Mouse (Mus musculus): ENCODE measurements around the gene Hist1h3i.
"Not testable (repeated sequence)": the region's sequence is repeated elsewhere in the genome, so short reads cannot be mapped to it uniquely, and the experiment has no call there.

The Hist1h3i gene

DNA sequence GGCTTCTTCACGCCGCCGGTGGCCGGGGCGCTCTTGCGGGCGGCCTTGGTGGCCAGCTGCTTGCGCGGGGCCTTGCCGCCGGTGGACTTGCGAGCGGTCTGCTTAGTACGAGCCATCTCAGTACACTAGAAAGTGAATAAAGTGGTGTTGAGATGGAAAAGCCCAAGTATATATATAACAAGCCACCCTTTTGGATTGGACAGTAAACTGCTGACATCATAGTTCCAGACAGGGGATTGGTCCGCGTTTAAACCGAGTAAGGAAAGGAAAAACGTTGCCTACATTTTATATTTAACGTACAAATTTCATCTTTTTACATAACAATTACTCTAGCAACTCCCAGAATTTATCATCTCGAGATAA, at the start of gene Hist1h3i:
Hist1h3i (minus strand) TSS at position 116 of the 363 bp plus-strand sequence.
- DNase-seq (ENCODE audit: low spot score in 2 of 2) = peak; percentile 39 to 59

DNA sequence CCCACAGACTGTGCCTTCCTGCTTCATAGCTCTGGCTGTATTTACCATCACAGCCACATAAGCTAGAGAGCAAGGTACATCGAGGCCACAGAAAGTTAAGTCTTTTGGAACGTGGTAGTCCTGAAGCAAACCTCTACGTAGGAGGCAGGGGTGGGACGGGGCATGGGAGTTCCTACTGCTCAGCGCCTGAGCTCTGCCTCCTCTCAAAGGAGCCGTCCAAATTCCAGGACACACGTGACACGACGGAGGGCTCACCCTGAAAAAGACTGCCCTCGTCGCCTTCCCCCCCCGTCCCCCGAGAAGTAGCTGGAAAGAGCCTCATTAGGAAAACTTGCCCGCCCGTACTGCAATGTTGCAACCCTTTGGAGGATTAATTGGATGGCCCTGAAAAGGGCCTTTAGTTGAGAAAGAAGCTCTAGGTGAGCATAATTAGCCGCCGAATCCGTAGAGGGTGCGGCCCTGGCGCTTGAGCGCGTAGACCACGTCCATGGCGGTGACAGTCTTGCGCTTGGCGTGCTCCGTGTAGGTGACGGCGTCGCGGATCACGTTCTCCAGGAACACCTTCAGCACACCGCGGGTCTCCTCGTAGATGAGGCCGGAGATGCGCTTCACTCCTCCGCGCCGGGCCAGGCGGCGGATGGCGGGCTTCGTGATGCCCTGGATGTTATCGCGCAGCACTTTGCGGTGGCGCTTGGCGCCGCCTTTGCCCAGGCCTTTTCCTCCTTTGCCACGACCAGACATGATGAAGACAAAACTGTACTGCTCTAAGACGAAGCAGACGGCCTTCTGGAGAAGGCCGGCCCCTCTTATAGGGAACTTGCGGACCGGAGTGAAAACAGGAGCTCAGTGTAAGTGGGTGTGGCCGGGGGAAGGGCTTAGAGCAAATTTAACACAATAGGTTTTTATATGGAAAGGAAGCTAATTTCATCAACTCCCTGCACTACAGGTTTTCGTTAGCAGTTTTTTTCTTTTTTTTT, 48.5 kb upstream of the Hist1h3i start, which contains the start of gene Hist1h4n:
Hist1h4n (minus strand) TSS at position 779 of the 977 bp plus-strand sequence.
- DNase-seq (ENCODE audit: low spot score in 2 of 2) = not testable (repeated sequence)

DNA sequence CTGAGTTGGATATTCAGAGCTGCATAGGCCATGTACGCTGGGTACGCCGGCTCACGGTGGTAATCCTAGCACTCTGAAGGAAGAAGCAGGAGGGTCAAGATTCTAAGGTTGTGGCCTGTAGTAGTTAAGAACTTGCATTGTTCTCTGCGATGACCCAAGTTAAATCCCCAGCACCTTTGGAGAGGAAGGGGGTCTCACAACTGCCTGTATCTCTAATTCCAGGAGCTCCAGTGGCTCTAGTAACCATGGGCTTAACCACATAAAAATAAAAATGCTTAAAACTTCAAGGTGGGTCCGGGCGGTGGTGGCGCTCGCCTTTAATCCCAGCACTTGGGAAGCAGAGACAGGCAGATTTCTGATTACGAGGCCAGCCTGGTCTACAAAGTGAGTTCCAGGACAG, 47.2 kb upstream of the Hist1h3i start:
- DNase-seq (ENCODE audit: low spot score in 2 of 2) = no peak

DNA sequence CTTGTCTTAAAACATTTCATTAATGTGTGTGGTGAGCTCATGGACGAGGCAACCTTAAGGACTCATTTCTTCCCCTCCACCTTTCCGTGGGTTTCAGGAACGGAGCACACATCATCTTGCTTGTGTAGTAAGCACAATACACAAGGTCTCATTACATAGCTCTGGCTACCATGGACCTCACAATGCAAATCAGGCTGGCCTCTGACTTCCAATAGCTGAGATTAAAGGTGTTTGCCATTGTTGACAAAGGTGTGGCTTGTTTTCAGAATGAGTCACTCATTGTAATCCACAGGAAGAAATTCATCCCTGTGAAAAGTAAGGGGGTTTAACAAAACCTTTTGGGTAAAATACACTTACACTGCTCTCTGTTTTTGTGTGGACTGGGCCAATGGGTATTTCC, 45.3 kb upstream of the Hist1h3i start:
- no peak for DNase-seq (ENCODE audit: low spot score in 2 of 2)

DNA sequence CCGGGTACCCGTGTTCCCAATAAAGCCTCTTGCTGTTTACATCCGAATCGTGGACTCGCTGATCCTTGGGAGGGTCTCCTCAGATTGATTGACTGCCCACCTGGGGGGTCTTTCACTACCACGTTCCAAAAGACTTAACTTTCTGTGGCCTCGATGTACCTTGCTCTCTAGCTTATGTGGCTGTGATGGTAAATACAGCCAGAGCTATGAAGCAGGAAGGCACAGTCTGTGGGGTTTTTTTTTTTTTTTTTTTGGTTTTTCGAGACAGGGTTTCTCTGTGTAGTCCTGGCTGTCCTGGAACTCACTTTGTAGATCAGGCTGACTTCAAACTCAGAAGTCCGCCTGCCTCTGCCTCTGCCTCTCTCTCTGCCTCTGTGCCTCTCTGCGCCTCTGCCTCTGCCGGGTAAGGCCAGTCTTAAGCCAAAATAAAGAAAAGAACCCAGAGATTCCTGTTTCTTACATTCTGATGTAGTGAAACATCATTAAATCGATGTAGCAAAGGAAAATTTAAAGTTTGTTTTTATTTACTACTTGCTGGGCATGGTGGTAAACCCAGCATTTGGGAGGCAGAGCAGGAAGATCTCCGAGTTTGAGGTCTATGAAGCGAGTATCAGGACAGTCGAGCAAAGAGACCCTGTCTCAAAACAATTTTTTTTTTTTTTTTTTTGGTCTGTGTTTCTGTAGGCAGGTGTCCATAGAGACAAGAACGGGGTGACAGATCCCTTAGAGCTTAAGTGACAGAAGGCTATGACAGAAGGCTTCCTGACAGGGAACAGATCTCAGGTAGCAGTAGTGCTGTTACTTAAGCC, 37.1 kb upstream of the Hist1h3i start:
- not testable (repeated sequence) for DNase-seq (ENCODE audit: low spot score in 2 of 2)

DNA sequence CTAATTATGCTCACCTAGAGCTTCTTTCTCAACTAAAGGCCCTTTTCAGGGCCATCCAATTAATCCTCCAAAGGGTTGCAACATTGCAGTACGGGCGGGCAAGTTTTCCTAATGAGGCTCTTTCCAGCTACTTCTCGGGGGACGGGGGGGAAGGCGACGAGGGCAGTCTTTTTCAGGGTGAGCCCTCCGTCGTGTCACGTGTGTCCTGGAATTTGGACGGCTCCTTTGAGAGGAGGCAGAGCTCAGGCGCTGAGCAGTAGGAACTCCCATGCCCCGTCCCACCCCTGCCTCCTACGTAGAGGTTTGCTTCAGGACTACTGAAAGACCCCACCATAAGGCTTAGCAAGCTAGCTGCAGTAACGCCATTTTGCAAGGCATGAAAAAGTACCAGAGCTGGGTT, 28.9 kb upstream of the Hist1h3i start:
- DNase-seq (ENCODE audit: low spot score in 2 of 2) = not testable (repeated sequence)

DNA sequence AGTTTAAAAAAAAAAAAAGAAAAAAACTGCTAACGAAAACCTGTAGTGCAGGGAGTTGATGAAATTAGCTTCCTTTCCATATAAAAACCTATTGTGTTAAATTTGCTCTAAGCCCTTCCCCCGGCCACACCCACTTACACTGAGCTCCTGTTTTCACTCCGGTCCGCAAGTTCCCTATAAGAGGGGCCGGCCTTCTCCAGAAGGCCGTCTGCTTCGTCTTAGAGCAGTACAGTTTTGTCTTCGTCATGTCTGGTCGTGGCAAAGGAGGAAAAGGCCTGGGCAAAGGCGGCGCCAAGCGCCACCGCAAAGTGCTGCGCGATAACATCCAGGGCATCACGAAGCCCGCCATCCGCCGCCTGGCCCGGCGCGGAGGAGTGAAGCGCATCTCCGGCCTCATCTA, 28.4 kb upstream of the Hist1h3i start, which contains the start of gene Hist1h4m:
Hist1h4m (plus strand) TSS at position 208 of the 400 bp plus-strand sequence.
- DNase-seq (ENCODE audit: low spot score in 2 of 2) = peak; percentile 36 to 42

DNA sequence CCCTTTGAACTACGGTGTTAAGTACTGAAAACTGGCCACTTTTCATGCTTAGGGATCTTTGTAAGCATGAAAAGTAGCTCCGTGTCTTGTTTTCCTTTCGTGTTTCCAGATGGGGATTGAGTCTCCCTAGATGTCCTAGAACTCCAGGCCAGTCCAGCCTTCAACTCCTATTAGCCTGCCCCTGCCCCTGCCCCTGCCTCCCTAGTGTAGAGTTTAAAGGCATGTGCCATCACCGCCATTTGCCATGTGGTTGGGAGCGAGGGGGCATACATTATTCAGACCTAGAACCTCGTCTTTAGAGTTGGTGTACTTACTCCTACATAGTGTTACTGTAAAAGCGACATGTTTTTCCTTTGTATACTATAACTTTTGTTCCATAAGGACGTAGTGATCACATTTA, 27.9 kb upstream of the Hist1h3i start:
- not testable (repeated sequence) for DNase-seq (ENCODE audit: low spot score in 2 of 2)

DNA sequence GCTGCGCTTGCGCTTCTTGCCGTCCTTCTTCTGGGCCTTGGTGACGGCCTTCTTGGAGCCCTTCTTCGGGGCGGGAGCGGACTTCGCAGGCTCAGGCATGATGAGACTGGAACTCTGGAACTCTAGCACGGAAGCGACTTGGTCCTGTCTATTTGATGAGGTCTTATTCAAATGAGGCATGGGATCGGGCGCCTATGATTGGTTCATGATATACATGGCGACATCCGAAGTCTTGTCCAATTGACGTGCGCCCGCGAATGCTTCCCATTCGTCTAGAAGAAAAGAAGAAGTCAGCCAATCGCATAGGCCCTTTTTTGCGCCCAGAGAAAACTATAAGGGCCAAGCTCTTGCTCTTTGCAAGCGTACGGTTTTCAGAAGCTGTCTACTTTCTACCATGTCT, 26.9 kb upstream of the Hist1h3i start, which contains the start of the genes Hist1h2bq and Hist1h2ao:
Hist1h2bq (minus strand) TSS at position 125 of the 400 bp plus-strand sequence.
Hist1h2ao (plus strand) TSS at position 393 of the 400 bp plus-strand sequence.
- not testable (repeated sequence) for DNase-seq (ENCODE audit: low spot score in 2 of 2)

DNA sequence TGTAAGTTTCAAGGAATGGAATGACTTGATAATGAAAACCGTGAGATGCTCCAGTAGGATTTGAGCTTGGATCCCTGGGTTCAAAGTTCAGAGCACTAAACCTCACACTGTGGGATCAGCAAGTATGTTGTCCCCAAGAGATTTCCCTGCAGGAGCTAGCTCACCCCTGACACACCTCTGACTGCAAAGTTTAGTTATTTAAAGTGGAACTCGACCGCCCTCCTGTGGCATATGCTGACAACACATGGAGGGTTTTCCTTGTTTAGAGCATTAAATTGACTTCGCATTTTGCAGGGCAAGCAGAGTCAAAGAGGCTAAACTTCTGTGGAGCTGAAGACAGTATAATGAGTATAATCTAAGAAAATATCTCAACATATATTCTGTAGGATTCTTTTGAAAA, 19.9 kb upstream of the Hist1h3i start:
- not testable (repeated sequence) for DNase-seq (ENCODE audit: low spot score in 2 of 2)

DNA sequence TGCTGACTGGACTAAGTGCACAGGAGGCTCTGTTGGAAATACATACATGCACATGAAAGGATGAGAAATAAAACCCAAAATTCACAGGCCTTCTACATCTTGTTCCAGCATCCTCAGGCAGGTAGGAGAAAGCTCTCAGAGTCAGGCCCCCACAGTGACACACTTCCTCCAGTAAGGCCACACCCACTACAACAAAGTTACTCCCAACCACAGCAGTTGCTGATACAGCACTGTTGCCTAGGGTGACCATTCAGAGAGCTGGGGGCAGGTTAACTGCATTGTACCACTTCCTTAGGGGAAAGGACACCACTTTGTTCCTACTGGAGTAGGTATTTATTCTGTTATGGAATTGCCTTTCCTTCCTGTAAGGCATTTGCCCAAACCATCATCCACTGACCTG, 14.0 kb upstream of the Hist1h3i start:
- not testable (repeated sequence) for DNase-seq (ENCODE audit: low spot score in 2 of 2)

DNA sequence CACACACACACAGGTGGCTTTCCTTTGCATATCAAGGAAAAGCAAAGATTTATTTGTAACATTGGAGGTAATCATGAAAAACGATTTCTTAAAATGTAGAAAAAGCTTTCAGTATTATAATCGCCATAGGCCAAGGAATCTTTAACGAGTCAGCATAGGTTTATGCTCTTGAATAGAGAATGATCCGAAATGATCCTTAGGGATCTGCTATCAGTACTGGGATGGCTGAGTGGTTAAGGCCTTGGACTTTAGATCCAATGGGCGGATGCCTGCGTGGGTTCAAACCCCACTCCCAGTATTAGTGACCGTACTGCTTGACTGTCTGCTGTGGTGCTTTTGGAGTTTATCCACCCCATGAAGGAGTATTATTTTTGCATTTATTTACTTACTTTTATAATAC, 12.4 kb upstream of the Hist1h3i start:
- no peak for DNase-seq (ENCODE audit: low spot score in 2 of 2)

DNA sequence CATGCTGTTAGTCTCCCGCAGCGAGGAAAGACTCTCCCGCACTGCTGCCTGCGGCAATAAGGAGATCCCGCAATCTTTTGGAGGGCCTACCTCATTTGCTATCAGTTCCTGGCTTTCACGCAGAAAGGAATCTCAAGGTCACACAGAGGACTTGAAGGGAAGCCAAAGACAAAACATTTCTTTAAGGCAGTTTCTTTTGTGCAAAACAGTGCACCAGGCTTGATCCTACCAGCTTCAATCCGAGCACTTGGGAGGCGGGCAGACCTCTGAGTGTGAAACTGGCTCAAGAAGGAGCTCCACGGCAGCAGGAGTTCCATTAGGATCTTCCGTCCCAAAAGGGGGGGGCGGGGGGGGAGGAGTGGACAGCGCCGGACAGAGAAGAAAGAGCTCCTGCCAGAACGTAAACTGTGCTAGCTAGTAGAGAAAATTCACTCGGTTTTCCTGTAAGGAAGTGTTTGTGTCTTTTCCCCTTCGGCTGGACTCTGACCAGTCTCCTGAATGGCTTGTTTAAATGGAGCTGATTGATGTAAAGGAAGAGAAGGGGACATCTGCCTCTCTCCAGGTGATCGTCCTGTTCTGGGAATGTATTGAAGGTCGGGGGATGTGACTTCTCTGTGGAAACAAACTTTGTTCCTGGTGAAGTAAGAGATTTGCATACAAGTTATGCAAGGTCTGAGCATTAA, 7.6 kb upstream of the Hist1h3i start:
- DNase-seq (ENCODE audit: low spot score in 2 of 2) = no peak

DNA sequence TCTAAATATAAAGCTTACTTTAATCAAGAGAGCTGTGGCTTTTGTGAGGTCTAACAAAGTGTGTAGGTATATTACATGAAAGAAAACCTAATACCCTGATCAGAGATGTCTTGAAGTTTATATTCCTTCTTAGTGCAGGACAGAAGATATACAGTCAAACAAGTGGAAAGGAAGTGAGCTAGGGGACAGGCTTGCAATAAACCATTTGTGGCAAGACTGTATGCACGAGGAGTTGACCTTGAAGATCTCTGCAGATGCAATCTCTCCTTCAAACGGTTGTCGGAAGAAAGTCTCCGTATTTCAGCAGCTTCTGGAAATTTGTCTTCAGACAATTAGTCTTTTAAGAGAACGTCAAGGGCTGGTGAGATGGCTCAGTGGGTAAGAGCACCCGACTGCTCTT, 6.8 kb upstream of the Hist1h3i start:
- no peak for DNase-seq (ENCODE audit: low spot score in 2 of 2)

DNA sequence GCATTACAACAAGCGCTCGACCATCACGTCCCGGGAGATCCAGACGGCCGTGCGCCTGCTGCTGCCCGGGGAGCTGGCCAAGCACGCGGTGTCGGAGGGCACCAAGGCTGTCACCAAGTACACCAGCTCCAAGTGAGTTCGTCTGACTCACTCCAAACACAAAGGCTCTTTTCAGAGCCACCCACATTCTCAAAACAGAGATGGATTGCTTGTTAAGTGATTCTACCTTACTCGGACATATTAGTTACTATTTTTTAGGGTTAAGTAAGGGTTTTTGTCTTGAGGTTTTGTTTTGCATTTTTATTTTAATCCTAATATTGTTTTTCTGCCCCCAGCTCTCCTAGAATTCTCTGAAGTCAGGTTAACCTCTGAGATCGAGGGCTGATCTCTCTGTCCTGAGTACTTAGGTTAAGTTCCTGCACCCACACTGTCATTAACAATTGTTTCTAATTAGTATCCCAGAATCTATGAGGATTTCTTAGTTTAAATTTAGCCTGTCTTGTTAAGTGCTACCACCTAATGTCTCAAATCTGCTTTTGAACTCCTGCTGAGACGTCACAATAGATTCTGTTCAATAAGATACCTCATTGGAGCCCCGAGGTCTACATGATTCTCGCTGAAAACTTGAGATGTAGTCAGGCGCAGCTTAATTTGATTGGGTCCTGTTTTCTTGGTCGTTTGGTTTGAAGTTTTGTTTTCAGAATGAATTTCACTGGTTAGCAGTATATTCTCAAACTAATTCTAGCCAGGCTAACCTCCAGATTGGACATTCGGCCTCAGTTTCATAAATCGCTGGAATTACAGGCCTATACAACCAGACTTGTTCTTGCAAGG, 4.8 kb upstream of the Hist1h3i start:
- no peak for DNase-seq (ENCODE audit: low spot score in 2 of 2)

DNA sequence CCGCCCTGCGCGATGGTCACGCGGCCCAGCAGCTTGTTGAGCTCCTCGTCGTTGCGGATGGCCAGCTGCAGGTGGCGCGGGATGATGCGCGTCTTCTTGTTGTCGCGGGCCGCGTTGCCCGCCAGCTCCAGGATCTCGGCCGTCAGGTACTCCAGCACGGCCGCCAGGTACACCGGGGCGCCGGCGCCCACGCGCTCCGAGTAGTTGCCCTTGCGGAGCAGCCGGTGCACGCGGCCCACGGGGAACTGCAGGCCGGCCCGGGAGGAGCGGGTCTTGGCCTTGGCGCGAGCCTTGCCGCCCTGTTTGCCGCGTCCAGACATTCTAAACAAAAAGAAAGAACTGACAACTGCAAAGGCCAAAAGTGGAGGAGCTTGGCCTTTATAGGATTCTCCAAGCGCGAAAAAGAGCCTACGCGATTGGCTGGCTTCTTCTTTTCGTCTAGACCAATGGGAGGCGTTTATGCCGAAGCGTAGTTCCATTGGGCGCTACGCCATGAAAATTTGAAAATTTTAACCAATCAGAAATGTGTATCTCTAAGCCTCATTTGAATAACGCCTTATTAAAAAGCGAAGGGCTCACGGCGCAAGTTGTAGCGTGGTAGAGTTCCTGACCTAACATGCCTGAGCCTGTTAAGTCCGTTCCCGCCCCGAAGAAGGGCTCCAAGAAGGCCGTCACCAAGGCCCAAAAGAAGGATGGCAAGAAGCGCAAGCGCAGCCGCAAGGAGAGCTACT, 3.9 kb upstream of the Hist1h3i start, which contains the start of the genes Hist1h2an and Hist1h2bp:
Hist1h2an (minus strand) TSS at position 320 of the 731 bp plus-strand sequence.
Hist1h2bp (plus strand) TSS at position 563 of the 731 bp plus-strand sequence.
- peak; percentile 70 to 77 for DNase-seq (ENCODE audit: low spot score in 2 of 2)

DNA sequence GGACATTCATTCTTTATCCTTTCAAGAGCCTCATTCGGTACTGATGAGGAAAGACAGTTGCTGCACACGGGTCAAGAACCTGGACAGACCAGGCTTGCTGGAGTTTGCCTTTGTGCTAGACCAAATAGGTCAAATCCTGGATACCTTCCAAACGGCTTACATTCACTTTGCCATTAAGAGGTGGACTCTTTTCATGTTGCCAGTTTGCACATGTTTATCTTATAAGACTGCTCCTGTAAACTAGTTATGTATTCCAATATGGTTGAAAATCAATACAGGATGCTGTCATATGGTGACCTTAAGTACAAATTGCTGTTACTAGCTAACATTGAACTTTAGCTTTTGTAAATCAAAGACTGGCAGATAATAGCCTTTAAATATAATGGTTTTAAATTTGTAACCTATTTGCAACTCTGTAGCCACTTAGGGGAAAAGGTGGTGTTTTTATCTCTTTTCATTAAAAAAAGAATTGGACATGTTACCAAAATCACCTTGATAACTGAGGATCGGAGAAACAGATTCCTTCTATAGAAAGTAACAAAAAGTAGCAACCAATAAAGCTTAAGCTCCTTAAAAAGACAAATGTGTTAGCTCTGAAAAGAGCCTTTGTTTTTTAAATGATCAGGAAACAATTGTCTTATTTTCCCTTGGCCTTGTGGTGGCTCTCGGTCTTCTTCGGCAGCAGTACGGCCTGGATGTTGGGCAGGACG, 3.2 kb upstream of the Hist1h3i start:
- no peak for DNase-seq (ENCODE audit: low spot score in 2 of 2)

DNA sequence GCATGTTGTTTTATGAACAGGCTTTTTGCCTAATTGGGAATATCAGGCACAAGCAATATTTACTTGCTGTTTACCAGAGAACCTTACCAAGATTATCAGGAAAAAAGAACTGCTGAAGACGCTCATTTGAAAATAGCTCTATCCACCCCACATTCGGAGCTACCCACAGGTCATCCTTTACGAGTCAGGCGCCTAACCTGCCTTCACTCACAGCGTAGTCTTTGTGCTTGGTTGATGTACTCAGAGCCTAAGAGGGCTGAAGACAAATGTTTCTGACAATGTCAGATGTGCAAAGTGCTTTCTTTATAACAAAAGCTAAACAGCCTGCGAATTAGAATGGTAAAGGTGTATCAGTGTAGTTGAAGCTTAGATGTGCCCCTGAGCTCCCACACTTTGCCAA, 1.1 kb upstream of the Hist1h3i start:
- DNase-seq (ENCODE audit: low spot score in 2 of 2) = no peak

DNA sequence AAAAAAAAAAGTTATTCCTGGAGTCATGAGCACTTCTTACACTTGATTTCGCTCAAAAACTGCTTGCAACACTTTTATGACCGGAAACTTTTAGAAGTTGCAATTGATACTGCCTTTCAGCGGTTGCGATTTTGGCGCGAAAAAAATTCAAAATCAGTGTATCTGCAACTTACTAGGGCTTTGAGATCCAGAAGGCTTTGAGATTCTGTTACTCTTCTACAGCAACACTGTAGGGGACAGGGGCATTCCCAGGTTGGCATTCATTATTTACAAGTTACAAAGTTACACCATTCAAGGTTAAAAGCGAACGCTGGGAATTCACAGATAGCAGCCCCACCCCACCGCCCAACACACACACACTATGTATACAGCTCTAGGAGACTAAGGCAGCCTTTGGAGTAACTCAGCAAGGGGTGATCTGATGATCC, 578 bp upstream of the Hist1h3i start:
- peak; percentile 25 to 26 for DNase-seq (ENCODE audit: low spot score in 2 of 2)

Data from spleen, postnatal 14 days (tissue).